Comparison of ENCODE assay signal across 8 mouse cellular contexts in genomic region chr10:127121066-127121477, GRCm38 (mm10). TPM values are rescaled to one million over a fixed set of nuclear protein-coding genes. Genes with fewer than 3 reads are reported as not detected.
A peak's percentile ranks its signal among the peaks of the same experiment; 100 is the strongest.
DNase-seq lines count a peak whose midpoint lies in the region; ATAC-seq lines count a peak whose summit lies in the region.

Os9 (minus strand) TSS chr10:127121131.

- peak; percentile 88 for ATAC-seq in megakaryocyte progenitor cell, adult 5-6 weeks (replicated peaks; ENCODE audit: poor library complexity)

- peak; percentile 99 for DNase-seq in adipocyte (ENCODE audit: low spot score)
- DNase-seq in embryo, embryonic 10 days (ENCODE audit: low spot score), result peak; percentile 99
- DNase-seq in gastrocnemius, postnatal 10 days, result peak; percentile 92
- peak; percentile 98 for DNase-seq in induced T-regulatory cell, adult 2 months (ENCODE audit: low read depth)
- DNase-seq in left cerebral cortex, adult 9 months (ENCODE audit: low spot score in 2 of 2), result peak; percentile 96 to 99
- peak; percentile 93 for DNase-seq in right cerebral cortex, postnatal 14 days
- DNase-seq in urinary bladder, postnatal 36 days (ENCODE audit: low spot score in 2 of 2), result peak; percentile 94 to 97

RNA-seq across cellular contexts. Expression of gene Os9, which starts in this region (rescaled TPM):
- total RNA-seq in gastrocnemius, postnatal 10 days (2021), result 10 to 100 TPM; 29.4 to 33.9 TPM
- total RNA-seq in megakaryocyte progenitor cell, adult 5-6 weeks (2015), result 40.1 and 43.7 TPM in 2 replicates
- 192 and 207 TPM in 2 replicates for total RNA-seq in megakaryocyte progenitor cell, adult 5-6 weeks (2017)

Comparison
In these comparisons a context has a peak if more than half of its experiments do, and no peak if none do; other contexts are left out.
1. Peak in every context shown above with its lines: DNase-seq and ATAC-seq.